Mouse (Mus musculus) induced T-regulatory cell, adult 2 months (primary cell): ENCODE data around the gene Sgcd.

Experiments
- DNase-seq: peaks from one replicate; pipeline ENCODE4 v3.0.0-alpha.2; 2012; ENCODE audit warnings: low read depth

The Sgcd gene

DNA sequence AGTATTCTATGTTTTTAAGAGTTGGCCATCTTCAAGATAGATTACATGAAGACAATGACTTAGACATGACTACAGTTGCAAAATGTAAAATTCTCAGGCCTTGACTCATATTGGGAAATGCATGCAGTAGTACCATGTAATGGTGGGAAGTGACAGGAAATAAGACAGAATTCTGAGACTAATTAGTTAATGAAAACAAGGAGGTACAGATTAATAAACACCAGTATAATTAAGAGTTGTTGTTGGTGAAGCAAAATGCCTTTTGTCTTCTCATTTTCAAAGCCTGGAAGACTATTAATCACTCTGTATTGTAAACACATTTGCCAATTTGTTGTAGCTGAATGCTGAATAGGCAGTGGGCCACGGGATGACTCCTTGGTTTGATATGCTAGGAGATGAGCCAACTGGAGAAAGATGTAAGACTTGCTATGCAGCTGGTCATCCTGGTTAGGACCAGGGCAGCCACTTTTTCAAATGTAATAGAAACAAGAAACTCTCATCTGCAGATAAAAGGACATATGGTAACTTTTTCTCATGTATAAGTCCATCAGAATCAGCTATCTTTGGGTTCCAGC, 983.4 kb downstream of the Sgcd start:
- DNase-seq: no peak

DNA sequence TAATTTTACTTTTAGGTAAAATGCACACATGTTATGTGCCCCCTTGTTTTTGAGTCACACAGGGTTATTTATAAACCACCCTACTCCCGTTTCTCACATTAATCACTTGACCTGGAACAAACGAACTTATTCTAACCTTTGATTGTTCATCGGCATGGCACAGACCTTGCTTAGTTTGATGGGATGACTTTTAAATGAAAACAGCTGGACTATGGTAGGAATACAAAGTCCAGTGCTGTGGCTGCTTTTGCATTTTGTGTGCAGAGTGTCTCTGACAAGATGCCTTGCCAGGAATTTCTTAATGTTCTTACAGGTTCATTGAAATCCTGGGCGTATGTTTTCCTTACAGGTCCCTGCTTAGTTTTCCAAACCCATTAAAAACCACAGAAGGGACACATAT, 1049.5 kb downstream of the Sgcd start:
- DNase-seq: no peak

DNA sequence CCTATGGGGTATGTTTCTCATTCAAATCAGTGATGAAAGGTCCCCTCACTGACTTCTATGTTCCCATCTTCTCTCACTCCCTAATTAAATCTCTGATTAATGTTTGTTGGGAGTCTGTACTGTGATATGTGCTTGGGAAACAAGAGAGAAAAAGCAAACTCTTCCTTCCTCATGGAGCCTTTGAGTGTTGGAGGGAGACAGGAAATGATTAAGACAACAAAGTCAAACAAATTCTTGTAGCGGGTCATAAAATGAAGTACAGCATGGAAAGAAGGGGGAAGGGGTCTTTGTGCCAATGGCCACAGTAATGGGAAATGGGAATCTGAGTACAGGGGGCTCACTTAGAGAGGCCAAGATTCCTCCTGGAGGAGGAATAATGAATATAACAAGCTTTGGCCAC, 1063.8 kb downstream of the Sgcd start:
- no peak for DNase-seq

DNA sequence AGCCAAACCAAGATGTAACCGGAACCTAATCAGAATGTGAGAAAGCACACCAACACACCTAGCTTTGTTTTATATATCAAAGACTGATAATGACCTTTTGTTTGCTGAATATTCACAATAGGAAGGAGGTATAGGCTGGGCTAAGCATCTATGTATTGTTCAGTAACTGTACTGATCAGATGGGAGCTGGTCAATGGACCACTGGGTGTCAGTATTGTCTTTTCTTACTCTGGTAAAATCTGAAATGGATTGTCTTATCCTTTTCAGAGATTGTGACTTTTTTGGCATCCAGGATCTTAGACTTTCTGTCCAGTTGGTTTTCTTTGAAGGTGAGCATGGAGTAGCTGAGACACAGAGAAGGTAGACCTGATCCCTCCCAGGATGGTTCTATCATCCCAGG, 1068.5 kb downstream of the Sgcd start:
- no peak for DNase-seq

DNA sequence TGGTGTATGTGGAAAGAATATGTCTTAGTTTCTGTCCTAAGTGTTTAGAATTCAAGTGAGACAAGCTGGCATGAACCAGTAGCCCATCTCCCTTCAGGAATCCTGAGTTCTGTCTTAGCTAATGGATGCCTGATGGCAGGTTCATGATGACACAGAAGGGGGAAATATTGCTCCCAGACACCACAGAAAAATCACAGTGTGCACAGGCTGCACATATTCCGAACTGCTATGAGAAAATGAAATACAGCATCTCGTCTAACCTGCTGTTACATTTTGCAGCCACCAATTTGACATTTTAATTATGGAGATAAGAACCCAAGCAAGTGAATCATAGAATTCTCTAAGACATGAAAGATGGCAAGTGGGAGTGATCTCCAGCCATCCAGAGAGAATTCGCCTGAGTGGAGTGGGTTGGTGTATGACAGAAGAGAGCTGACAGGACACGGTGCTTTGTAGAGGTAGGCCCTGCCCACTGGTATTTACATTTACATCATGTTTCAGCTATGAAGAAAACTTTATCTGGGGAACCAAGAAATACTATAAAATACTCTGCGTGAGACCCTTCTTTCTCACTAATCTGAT, 1076.0 kb downstream of the Sgcd start:
- no peak for DNase-seq

DNA sequence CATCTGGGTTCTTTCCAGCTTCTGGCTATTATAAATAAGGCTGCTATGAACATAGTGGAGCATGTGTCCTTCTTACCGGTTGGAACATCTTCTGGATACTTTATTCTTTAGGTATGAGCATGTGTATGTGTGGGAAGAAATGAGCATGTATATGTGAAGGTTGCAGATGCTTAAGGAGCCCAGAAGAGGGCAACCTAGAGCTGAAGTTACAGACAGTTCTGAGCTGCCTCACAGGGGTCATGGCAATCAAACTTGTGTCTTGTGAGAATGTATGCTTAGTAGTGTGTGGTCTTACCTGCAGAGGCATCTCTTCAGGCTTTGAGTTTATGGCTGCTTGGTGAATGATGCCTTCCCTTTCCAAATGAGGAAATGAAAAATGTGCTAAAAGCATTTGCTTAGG, 1084.5 kb downstream of the Sgcd start:
- peak; percentile 5 for DNase-seq

DNA sequence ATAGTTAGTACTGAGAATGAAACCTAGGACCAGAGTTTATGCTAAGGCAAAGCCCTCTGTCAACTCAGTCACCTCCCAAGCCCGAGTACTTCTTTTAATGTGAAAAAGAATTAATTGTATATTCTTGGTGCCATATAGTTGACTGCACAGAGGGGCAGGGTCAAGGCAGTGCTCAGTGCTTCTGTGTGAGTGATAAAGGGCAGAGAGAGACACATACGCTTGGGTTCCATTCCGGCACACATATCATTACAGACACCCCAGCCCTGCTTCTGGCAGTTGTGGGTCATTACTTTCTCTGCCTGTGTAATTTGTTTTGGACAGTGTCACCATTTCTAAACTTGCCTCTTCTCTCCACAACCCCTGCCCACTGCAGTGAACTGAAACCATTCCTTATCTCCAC, 1099.7 kb downstream of the Sgcd start:
- no peak for DNase-seq

DNA sequence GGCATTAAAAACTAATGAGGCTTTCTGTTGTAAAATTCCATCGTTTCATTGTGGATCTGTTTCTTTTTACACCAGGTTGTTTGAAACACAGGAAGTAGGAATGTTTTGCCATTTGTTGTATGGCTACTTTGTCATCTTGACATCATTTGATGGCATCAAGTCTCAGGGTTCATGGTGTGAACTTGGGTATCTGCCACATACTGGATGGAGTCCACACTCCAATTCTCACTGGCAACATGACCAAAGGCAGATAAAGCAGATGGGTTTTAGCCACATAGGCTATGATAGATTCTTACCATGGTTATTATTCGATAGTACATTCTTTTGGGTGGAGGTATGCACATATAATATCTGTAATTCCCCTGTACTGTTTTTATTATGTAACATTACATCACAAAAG, 1106.3 kb downstream of the Sgcd start:
- no peak for DNase-seq

DNA sequence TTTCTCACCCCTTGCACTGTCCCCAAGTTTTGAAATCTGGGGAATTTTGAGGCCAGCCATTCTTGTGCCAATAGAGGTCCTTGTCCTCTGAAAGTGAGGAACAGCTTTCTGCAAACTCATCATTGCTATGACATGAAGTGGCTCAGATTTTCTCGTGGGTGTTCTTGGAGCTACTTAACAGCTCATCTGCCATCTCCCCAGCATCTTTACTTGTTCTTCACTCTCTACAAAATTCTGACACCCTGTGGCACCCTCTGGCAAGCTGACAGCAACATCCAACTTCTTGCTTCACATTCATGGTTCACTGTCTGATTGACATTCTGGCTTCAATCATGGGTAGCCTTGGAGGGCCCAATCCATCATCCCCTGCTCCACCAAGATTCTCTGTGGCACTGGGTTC, 1113.0 kb downstream of the Sgcd start:
- no peak for DNase-seq

DNA sequence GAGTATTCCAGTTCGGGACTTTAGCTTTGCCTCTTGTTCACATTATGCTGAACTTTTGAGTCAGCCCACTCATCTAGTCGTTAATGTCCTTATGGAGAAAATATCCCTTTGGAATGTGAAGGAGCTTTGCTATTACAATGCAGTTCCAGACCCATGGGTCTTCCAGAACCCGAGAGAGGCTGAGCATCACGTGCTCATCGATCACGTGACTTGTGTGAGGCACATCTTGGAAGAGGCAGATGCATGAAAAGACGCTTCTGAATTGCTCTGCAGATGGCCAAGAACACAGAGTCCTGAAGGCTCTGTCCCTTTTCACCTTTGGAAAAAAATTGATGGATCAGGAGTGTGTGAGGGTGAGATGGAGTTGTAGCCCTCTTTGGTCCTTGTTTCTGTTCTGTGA, 1120.2 kb downstream of the Sgcd start:
- DNase-seq: no peak

DNA sequence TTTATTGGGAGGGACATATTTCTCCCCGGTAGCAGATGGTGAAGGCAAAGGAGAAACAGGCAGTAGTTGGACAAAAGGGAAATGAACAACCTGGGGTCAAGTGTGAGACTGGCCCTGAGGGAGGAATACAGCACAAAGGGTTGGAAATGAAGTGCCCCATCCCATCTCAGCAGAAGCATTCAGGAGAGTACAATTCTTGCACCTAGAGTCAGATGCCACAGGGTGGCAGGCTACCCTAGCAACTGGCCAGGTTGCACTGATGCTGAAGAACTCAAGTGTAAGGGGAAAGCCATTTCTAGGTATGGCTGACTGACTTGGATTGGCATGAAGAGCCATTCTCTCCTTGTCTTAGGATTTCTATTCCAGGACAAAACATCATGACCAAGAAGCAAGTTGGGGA, 1124.0 kb downstream of the Sgcd start:
- DNase-seq: no peak

DNA sequence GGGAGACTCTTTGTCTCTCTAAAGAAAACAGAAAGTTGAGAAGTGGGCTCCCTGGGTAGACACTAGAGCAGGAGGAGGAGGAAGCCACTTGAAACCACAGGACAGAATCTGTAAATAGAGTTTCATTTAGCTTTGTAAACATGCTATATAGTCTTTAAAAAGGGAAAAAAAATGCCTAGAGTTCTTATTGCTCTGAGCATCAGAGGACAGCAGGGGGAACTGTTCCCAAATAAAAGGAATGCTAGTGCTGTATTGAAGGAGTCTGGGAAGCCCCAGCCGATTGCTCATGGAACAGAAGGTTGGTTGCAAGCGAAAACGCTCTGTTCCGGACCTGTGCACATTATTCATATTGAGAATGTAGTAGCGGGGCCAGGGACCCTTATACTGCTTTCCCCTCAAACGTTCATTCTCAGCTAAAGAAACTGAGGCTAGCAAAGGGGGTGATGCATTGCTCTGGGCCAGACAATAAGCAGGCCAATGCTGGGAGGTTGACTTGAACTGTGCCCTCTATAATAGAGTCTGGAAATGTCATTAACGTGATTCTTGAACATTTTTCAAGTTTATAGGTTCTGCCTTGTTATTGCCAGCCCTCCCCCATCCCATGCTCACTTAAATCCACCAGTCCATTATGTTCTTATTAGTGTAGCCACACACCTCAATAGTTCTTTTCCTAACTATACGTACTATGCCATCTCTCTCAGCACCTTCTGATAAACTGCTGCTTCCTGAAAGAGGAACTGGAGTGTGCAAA, 1140.4 kb downstream of the Sgcd start:
- DNase-seq: no peak

DNA sequence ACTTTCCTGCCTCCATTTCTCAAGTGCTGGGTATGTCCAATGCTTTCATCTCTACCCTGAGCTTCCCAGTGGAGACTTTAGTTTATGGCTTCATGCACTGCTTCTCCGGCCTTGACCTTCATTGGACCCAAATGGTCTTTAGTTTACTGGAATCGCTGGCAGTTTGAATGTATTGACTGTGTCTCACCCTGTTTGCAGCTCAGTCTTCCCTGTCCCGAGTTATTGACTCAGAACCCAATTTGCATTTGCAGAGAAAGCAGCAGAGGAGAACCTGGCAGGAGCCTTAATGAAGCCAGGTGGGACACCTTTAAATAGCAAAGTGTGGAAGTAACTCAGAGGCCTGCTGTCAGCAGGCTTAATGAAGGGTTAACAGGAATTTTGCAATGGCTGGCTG, 1140.9 kb downstream of the Sgcd start:
- no peak for DNase-seq

DNA sequence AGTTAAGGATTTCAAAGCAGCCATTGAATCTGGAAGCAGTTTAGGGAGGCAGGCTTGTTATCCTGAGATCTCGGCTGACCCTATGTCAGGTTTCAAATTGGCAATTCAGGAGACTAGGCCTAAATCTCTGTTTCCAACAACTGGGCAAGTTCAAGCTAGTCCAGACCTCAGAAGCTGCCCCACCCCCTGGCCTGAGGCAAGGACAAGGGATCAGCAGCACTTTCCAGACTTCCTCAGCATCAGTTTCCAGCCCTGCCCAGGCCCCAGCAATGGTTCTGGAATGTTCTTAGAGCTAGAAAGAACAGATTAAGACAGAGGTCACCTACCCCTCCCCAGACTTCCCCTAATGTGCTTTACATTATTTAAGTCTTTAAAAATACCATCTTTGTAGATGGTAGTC, 1142.1 kb downstream of the Sgcd start:
- DNase-seq: no peak
